Mouse (Mus musculus) neural tube, embryonic 13.5 days (tissue): ENCODE data around the gene Hsp90ab1. TPM values are rescaled to one million over a fixed set of nuclear protein-coding genes. Genes with fewer than 3 reads are reported as not detected.

ENCODE experiments used
- ATAC-seq: fragments of 200-750 bp; cut with Nextera tagmentation; 2 replicates; pipeline ENCODE4 v1.8.0; 2017; ENCODE audit warnings: low read depth, mild to moderate bottlenecking, moderate TSS enrichment, moderate library complexity
- H3K27ac ChIP-seq: fragments of 300-500 bp; sonication (generic); replicated peaks from 2 replicates; pipeline ENCODE4 v1.5.1; 2015; ENCODE audit warnings: moderate library complexity, mild to moderate bottlenecking, inconsistent platforms
- H3K27me3 ChIP-seq: fragments of 300-500 bp; sonication (generic); 2 replicates; pipeline ENCODE4 v1.6.1; 2015; ENCODE audit warnings: mild to moderate bottlenecking, inconsistent platforms
- H3K36me3 ChIP-seq: fragments of 300-500 bp; sonication (generic); 2 replicates; pipeline ENCODE4 v1.6.1; 2015; ENCODE audit warnings: mild to moderate bottlenecking, inconsistent platforms
- H3K4me1 ChIP-seq: fragments of 300-500 bp; sonication (generic); replicated peaks from 2 replicates; pipeline ENCODE4 v1.6.1; 2015; ENCODE audit warnings: inconsistent platforms
- H3K4me2 ChIP-seq: fragments of 300-500 bp; sonication (generic); 2 replicates; pipeline ENCODE4 v1.6.1; 2015; ENCODE audit warnings: inconsistent platforms, mild to moderate bottlenecking, moderate library complexity
- H3K4me3 ChIP-seq: fragments of 300-500 bp; sonication (generic); 2 replicates; pipeline ENCODE4 v1.5.1; 2015; ENCODE audit warnings: mild to moderate bottlenecking, inconsistent platforms
- H3K9ac ChIP-seq: fragments of 300-500 bp; sonication (generic); 2 replicates; pipeline ENCODE4 v1.6.1; 2015; ENCODE audit warnings: moderate library complexity, mild to moderate bottlenecking, inconsistent platforms
- H3K9me3 ChIP-seq: fragments of 300-500 bp; sonication (generic); 2 replicates; pipeline ENCODE4 v1.6.1; 2016; ENCODE audit warnings: inconsistent platforms
- WGBS: fragments of 180-500 bp; shearing (Covaris S2); methylation state at CpG from one replicate; pipeline ENCODE4 v1.1.7; 2015; 5-methylcytosine and 5-hydroxymethylcytosine counted together
- polyA plus RNA-seq: library from polyadenylated mRNA; unstranded; fragments of >200 nt; fragmentation: Nextera tagmentation; extraction: Ambion mirVana; gene quantifications from 2 replicates; pipeline ENCODE4 v1.2.1, GENCODE M21; 2015

Hsp90ab1 gene
- polyA plus RNA-seq, 1 experiment from 2014 or later, result 1,622 TPM

DNA sequence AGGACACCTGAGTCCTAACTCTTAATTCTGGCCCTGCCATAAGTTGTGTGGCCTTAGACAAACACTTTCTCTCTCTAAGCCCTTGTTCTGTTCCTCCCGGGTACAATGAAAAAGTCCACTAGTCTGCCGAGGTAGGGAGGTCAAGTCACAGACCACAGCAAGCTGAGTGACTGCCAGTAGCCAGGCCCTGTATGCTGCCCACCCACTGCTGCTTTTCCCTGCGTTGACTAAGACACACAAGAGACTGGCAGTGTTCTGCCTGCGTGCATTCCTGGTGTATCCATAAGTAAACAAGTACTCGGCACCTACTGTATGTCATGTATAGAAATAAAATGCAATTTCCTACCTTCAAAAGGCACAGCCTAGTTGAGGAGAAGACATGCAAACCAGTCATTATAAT, 22.8 kb downstream of the Hsp90ab1 start:
- Histone ChIP-seq H3K4me2 (peak overlapping the region; percentile 66), H3K4me1 (peaks cover 47% of the 10 kb centered on the region), H3K9ac (peak overlapping the region; percentile 97; the same call in 1 of the 2 replicates), H3K36me3 (peaks cover 12% of the 10 kb centered on the region), H3K4me3 (peak overlapping the region; percentile 76), H3K27me3 (peaks cover 46% of the 10 kb centered on the region), H3K27ac (no peak overlapping the region), H3K9me3 (no peaks in the 10 kb centered on the region)
- no peak for ATAC-seq
- WGBS, result 31% methylated on average over 5 of the region's 5 CpGs

GRCm38 (mm10) chr17:45549617-45550181, 23.4 kb downstream of the Hsp90ab1 start, which contains the start of gene Tmem151b:
Gene Tmem151b, minus strand, starts transcription at chr17:45549677.
- peak within 1 kb of the TSS; percentile 97 for H3K9ac ChIP-seq
- H3K4me1 ChIP-seq, result peaks cover 52% of the 10 kb centered on the region
- H3K27ac ChIP-seq, result peak within 1 kb of the TSS; percentile 93
- H3K4me2 ChIP-seq, result peak within 1 kb of the TSS; percentile 66
- 1% methylated on average over 17 of the region's 29 CpGs for WGBS
- peak; percentile 48 for ATAC-seq
- peaks cover 51% of the 10 kb centered on the region for H3K27me3 ChIP-seq
- peaks cover 18% of the 10 kb centered on the region for H3K36me3 ChIP-seq
- peak within 1 kb of the TSS; percentile 76 for H3K4me3 ChIP-seq
- H3K9me3 ChIP-seq, result no peaks in the 10 kb centered on the region

DNA sequence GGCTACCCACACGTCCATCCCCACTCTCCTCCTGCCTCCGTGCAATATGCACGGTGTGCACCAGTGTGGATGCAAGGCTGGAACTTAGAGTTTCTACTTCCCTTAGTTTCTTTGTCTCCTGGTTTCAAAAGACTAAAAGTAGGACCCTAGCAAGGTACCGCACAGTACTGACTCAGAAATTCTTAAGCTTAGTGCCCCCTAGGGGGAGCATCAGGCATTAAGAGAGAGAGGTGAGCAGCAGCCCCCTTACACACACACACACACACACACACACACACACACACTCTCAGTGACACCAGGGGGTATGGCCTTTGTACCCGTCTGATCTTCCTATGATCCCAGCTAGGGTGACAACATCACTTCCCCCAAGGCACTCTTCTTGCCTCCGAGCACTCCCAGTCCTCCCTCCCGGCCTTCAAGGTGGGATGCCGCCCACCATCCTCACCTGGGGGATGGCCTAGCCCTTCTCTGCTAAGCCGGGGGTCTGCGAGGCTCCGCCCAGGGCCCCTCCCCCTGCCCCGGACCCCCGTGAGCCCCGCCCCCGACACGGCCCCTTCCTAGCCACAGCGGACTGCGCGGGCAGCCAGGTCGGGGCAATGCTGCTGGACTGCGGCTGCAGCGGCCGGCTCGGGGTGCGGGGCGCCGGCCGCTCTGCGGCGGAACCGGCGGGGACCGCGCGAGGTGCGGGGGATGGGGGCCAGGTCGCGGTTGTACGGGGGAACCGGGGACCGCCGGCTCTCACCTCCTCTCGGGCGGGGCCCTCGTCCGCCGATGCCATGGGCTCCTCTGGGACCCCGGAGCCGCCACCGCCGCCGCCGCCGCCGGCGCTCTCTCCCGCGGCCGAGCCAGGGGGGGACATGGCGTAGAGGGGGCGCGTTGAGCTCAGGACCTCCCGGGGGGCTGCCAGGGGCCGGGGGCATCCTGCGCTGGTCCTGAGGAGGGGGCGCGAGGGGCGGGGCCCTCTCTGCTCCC, 24.2 kb downstream of the Hsp90ab1 start:
- peaks cover 26% of the 10 kb centered on the region for H3K36me3 ChIP-seq
- H3K27ac ChIP-seq, result peak overlapping the region; percentile 93
- H3K4me1 ChIP-seq, result peaks cover 61% of the 10 kb centered on the region
- H3K9ac ChIP-seq, result peak overlapping the region; percentile 97
- no peaks in the 10 kb centered on the region for H3K9me3 ChIP-seq
- 3% methylated on average over 36 of the region's 68 CpGs for WGBS
- peaks cover 60% of the 10 kb centered on the region for H3K27me3 ChIP-seq
- H3K4me2 ChIP-seq, result peak overlapping the region; percentile 66
- peak overlapping the region; percentile 76 for H3K4me3 ChIP-seq
- ATAC-seq, result peak; percentile 61

- no peak for ATAC-seq
- Histone ChIP-seq H3K36me3 (peaks cover 30% of the 10 kb centered on the region), H3K4me1 (peaks cover 65% of the 10 kb centered on the region), H3K9me3 (no peaks in the 10 kb centered on the region), H3K27me3 (peaks cover 68% of the 10 kb centered on the region), H3K27ac (no peak overlapping the region), H3K4me2 (peak overlapping the region; percentile 66), H3K9ac (0 out of 2 replicates have a peak overlapping the region, but pooled peaks have one; percentile 97), H3K4me3 (peak overlapping the region; percentile 76)
- 75% methylated on average over 5 of the region's 5 CpGs for WGBS
Measured at GRCm38 (mm10) chr17:45547461-45548190, 25.4 kb downstream of the Hsp90ab1 start.

DNA sequence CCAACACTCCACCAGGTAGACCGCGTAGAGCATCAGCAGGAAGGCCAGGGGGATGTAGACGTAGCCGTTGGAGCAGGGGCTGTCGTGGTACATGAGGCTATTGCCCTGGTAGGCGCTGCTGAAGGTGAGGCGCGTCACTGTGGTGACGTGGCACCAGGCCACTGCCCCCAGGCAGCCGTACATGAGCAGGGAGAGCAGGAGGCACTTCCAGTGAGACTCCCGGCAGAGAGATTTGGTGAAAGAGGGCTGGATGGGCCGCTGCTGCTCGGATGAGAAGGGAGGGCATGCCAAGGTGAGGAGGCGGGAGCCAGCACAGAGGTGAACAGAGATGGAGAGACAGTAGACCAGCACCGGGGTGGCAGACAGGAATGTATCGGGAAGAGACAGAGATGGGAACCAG, 26.1 kb downstream of the Hsp90ab1 start:
- 73% methylated on average over 16 of the region's 16 CpGs for WGBS

DNA sequence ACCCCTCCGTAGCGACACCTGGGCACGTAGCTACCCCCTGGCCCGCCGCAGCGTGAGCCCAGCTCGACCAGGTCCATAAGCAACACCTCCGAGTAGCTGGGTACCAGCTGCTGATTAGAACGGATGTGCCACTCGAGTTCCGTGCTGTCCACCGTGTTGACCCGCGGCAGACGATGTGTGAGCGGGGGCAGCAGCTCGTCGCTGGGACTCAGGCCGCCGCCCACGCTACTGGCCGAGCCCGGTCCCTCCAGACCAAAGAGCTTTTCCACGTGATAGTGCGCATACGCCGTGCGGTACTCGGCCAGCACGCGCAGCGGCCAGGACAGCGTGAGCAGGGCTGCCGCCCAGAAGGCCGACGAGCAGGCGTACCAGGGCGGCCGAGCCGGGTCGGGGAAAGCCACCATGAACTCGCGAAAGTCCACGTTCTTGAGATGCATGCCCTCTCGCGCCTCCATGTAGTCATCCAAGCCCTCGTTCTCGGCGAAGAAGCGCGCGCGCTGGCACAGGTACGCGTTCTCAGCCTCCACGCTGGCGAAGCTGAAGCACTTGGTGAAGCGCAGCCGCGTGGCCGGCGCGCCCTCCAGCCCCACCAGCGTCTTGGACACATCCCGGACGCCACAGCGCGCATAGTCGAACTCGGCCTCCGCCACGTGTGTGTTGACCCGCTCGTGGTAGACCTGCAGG, 27.7 kb downstream of the Hsp90ab1 start:
- Histone ChIP-seq H3K4me3 (peak overlapping the region; percentile 21), H3K4me2 (peak overlapping the region; percentile 44), H3K9ac (peak overlapping the region; percentile 52), H3K4me1 (peaks cover 57% of the 10 kb centered on the region), H3K36me3 (peaks cover 30% of the 10 kb centered on the region), H3K27ac (no peak overlapping the region), H3K9me3 (no peaks in the 10 kb centered on the region), H3K27me3 (peaks cover 65% of the 10 kb centered on the region)
- 7% methylated on average over 74 of the region's 74 CpGs for WGBS
- ATAC-seq, result no peak

More for the DNA sequence above, 26.1 kb downstream of the Hsp90ab1 start:
- H3K36me3 ChIP-seq, result peaks cover 30% of the 10 kb centered on the region
- H3K4me3 ChIP-seq, result no peak overlapping the region
- peaks cover 63% of the 10 kb centered on the region for H3K4me1 ChIP-seq
- H3K9ac ChIP-seq, result 0 out of 2 replicates have a peak overlapping the region, but pooled peaks have one; percentile 4
- no peak overlapping the region for H3K4me2 ChIP-seq
- no peak overlapping the region for H3K27ac ChIP-seq
- ATAC-seq, result no peak
- no peaks in the 10 kb centered on the region for H3K9me3 ChIP-seq
- peaks cover 68% of the 10 kb centered on the region for H3K27me3 ChIP-seq

- peaks cover 62% of the 10 kb centered on the region for H3K27me3 ChIP-seq
- H3K9me3 ChIP-seq, result no peaks in the 10 kb centered on the region
- peak overlapping the region; percentile 52 for H3K9ac ChIP-seq
- H3K4me3 ChIP-seq, result peak overlapping the region; percentile 21
- H3K36me3 ChIP-seq, result peaks cover 30% of the 10 kb centered on the region
- 2% methylated on average over 43 of the region's 46 CpGs for WGBS
- H3K27ac ChIP-seq, result no peak overlapping the region
- peak overlapping the region; percentile 44 for H3K4me2 ChIP-seq
- ATAC-seq, result no peak
- peaks cover 52% of the 10 kb centered on the region for H3K4me1 ChIP-seq
Measured at GRCm38 (mm10) chr17:45544873-45545277, 28.2 kb downstream of the Hsp90ab1 start.

GRCm38 (mm10) chr17:45544001-45544872, 28.8 kb downstream of the Hsp90ab1 start:
- WGBS, result 8% methylated on average over 24 of the region's 24 CpGs
- Histone ChIP-seq H3K9ac (peak overlapping the region; percentile 52), H3K4me2 (peak overlapping the region; percentile 44), H3K36me3 (peaks cover 30% of the 10 kb centered on the region), H3K9me3 (no peaks in the 10 kb centered on the region), H3K27ac (no peak overlapping the region), H3K4me1 (peaks cover 49% of the 10 kb centered on the region), H3K27me3 (peaks cover 69% of the 10 kb centered on the region), H3K4me3 (0 out of 2 replicates have a peak overlapping the region, but pooled peaks have one; percentile 21)
- ATAC-seq, result no peak

DNA sequence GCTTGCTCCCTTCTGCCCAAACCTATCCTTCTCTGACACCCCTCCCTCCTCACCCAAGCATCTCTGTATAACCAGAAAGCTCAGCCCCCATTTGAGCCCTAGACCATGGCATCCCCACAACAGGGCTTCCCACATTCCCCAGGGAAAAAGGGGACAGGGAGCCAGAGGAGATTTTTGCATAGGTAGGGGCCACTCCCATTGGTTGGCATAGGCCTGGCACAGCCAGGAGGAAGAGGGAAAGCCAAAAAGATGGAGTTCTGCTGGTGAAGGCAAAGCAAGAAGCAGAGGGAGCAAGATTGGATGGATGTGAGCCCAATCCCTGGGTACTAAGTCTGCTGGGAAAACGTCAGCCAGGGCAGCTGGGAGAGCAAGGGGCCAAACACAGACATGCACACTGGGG, 30.0 kb downstream of the Hsp90ab1 start:
- no peak overlapping the region for H3K4me3 ChIP-seq
- no peaks in the 10 kb centered on the region for H3K9me3 ChIP-seq
- H3K9ac ChIP-seq, result no peak overlapping the region
- H3K27ac ChIP-seq, result no peak overlapping the region
- H3K4me1 ChIP-seq, result peaks cover 41% of the 10 kb centered on the region
- H3K36me3 ChIP-seq, result peaks cover 30% of the 10 kb centered on the region
- WGBS, result 56% methylated on average over 1 of the region's 1 CpGs
- no peak for ATAC-seq
- no peak overlapping the region for H3K4me2 ChIP-seq
- H3K27me3 ChIP-seq, result peaks cover 77% of the 10 kb centered on the region

- Histone ChIP-seq H3K27me3 (peaks cover 77% of the 10 kb centered on the region), H3K4me1 (peaks cover 37% of the 10 kb centered on the region), H3K4me2 (no peak overlapping the region), H3K27ac (no peak overlapping the region), H3K9me3 (no peaks in the 10 kb centered on the region), H3K4me3 (no peak overlapping the region), H3K9ac (no peak overlapping the region), H3K36me3 (peaks cover 30% of the 10 kb centered on the region)
- no peak for ATAC-seq
- WGBS, result 85% methylated on average over 2 of the region's 2 CpGs
Measured at GRCm38 (mm10) chr17:45542705-45543104, 30.4 kb downstream of the Hsp90ab1 start.
